Mouse (Mus musculus): Measurements from ENCODE around the gene Lrrc59.
"Not testable (repeated sequence)": the region's sequence is repeated elsewhere in the genome, so short reads cannot be mapped to it uniquely, and the experiment has no call there.

Gene Lrrc59

DNA sequence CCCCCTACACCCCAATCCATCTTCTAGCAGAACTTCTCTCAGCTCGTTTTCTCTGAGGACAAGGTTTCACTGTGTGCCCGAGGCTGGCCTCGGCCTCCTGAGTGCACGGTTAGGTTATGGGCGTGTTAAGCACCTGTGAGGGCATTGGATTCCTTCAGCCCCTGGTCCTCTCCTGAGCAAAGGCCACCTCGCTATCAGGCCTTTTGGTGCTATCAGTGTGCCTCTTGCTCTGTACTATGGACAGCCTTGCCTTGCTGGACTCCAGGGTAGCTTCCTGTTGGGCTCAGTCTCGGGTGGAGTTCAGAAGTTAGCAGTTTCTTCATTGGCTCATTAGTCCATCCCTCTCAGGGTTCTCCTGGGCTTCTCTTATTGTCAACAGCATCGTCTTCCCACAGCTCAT lies 3.4 kb downstream of the Lrrc59 start:
- no peak for DNase-seq

DNA sequence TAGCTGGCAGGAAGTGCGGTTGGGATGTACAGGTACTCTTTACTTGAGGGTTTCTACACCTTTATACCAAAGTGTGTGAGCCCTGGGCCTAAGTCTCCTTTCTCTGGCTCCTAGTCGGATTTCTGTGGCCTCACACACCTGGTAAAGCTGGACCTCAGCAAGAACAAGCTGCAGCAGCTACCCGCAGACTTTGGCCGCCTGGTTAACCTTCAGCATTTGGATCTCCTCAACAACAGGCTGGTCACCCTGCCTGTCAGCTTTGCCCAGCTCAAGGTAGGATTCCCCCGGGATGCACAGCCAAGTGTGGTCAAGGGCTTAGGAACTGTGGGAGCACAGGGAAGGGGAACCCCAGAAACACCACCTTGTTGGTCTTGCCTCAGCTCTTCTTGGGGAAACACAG lies 4.9 kb downstream of the Lrrc59 start:
- no peak for DNase-seq

DNA sequence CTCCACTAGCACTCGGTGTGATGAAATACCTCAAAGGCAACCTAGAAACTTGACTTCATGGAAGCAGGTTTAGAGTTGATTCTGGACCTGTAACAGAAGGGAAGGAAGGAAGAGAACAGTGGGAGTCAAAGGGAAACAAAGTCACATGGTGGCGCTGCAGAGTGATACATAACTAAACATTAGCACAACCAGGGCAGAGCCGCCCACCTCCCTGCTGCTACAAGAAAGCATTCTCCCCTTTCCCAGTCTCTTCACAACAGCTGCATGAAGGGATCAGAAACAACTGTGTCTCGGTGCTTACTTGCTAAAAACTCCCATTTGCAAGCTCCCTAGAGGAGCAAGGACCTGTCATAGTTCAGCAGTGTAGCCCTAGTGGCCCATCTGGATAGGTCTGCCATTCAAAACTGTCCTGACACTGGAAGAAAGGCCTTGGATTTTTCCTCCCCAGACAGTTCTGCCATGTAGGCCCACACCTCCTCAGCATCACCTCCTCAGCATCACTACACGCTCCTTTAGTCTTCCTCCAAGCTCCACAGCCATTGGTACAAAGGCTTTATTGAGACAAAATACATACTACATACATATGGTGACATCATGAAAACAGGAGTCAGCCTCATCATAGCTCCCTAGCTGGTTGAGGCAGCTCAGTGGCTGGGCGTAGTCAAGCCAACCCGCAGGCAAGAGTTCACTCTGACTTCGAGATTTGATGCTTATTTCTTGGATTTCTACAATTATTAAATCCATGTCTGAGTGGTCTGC lies 15.1 kb downstream of the Lrrc59 start:
- DNase-seq, result no peak

DNA sequence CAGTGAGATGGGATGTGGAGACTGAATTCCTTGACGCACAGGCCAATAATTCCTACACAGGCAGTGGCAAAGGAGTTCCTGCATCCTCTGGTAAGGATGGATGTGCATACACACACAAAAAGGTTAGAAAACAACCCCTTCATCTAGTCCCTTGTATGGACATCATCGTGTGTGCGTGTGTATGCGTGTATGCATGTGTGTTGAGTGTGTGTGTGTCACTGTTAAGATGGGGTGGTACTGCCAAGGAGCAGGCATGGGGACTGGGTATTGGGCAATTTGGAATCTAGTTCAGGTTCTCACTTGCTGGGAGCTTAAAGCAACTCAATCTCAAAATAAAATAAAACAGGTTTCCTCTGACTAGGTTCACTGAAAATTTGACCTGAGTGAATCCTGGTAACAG lies 16.9 kb downstream of the Lrrc59 start:
- no peak for DNase-seq

DNA sequence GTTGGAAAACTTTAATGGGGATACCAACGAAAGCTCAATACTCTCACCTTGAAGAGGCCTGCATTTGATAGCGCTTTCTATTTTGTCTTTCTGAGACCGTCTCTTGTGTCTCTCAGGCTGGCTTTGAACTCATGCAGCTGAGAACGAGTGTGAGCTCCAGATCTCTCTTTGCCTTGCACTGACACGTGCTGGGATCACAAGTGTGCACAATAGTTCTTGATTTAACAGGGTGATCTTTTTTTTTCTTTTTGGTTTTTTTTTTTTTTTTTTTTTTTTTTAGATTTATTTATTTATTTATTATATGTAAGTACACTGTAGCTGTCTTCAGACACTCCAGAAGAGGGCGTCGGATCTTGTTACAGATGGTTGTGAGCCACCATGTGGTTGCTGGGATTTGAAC lies 21.7 kb downstream of the Lrrc59 start:
- DNase-seq, result not testable (repeated sequence)

DNA sequence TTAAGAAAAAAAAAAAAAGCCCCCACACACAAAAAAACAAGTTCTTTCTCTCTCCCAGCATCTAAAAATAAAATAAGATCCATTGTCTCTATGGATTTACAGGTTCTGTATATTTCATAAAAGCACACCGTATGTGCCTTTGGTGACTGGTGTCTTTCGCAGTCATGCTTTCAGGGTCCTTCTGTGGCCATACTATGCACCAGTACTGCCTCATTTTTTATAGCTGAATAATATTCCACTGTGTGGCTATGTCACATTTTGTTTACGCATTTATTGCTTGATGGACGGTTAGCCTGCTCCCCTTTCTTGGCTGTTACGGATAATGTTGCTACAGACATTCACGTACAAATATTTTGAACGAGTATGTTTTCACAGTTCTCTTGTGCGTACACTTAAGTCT lies 23.4 kb downstream of the Lrrc59 start:
- no peak for DNase-seq

DNA sequence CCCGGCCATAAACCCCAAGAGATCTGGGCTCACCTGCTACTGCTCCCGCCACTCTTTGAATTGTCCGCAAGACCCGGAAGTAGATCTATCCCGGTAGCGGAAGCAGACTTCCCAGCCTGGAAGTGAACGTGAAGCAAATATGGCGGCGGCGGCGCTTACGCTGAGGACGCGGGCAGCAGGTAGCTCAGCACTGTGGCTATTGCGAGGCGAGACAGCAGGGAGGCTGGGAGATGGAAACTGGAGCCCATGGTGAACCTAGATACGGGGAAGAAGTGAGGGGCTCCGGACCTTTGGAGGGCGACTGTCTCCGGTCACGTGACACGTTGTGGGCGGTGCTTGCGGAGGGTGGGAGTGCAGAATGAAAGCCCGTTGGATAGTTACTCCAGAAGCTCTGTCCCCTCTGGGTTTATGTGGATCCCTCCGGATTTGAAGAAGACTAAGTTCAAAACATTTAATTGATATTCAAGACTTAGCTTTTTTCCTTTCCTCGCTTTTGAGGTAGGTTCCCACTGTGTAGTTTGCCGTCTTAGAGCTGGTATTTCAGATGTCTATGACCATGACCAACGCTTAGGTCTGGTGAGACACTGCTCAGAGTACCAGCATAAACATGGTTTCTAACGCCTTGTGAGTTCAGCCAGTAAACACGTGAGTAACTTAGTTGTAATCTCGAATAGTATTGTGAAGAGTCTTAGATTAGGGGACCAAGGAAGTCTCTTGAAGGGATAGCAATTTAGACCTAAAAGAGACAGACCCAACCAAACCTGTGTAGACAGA lies 24.3 kb downstream of the Lrrc59 start, which contains the start of the genes Mrpl27 and Eme1:
Mrpl27 (plus strand) TSS at position 105 of the 774 bp plus-strand sequence.
Eme1 (minus strand) TSS at position 302 of the 774 bp plus-strand sequence.
- DNase-seq, result peak; percentile 87

DNA sequence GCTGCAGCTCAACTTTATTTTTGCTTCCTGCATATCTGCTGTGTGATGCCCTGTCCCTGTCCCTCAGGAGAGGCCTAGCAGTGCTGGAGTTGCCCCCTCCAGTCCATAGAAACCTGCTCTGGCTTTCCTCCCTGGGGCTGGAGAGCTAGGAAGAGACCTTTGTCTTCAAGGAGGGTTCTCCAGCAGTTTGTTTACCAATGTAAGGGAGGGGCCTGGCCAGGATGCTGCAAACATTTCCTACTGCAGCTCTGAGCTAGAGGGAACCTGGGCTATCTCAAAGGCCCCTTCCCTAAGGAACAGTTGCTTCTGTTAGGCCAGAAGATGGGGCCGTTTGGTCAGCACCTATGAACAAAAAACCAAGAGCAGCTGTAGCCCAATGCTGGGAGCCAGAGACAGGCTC lies 31.8 kb downstream of the Lrrc59 start:
- DNase-seq, result no peak

DNA sequence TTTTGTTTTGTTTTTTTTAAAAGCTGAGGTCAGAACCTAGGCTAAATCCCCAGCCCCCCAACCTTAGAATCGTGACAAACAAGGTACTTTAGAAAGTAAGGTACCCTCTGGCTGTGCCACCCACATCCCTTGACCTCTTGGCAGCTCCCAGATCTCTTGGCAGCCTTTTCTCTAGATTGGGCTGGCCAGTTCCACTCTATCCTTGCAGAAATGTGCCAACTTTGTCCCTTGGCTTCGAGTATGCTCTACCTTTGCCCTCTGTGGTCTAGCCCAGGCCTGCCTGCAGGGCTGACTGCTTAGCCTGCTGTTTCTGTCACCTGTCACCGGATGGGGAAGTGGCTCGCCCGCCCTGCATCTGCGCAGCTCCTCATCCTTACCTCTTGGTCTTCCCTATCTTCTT lies 35.7 kb downstream of the Lrrc59 start:
- no peak for DNase-seq

DNA sequence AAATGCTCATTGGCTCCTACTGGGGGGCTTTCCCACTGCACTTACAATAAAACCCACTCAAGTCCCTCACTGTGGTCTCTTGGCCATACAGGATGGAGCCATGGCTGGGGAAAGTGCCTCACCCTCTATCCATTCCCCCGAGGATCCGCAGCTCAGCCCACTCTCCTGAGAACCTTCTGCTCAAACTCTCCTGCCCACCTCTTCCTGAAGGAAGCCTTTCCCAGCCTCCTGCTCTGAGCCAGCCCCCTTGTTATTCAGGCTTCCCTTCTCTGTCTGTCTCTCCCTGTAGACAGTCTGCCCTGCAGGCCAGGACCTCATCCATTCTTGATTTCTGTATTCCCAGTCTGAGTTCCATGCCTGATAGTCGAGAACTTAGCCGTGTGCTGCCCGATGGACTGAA lies 45.4 kb downstream of the Lrrc59 start:
- DNase-seq, result no peak

DNA sequence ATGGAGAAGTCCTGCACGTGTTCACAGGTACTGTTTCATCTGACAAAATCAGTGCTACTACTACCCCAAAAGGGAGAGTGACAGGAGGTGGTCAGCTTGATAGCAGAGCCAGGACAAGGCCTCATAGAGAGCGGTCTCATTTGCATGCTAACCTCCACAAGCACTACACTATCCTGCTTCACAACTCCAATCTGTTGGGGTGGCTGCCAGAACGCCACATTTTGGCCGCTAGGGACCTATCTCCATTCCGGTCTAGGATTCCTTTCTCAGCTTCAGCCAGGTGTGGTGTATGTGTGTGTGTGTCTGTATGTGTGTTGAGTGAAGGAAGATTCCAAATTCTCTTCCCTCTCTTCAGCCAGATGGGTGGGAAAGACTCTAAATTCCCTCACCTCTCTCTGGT lies 45.9 kb downstream of the Lrrc59 start:
- DNase-seq, result no peak

DNA sequence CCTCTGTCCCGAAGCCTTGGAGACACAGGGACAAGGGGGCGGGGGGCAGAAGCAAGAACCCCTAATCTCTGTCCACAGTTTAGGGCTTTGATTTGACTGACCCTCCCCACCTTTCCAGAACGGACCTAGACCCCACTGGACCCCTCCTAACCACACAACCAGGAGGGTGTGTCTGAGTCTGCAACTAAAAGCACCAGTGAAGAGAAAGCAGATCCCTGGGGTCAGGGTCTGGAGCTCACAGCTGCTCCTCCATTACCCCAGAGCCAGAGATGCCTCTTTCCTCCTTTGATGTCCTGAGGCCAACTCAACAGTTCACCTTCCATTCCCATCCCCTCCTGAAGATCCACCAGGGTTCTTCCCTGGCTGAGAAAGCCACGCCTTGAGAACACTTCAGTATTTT lies 46.7 kb downstream of the Lrrc59 start:
- DNase-seq, result no peak

DNA sequence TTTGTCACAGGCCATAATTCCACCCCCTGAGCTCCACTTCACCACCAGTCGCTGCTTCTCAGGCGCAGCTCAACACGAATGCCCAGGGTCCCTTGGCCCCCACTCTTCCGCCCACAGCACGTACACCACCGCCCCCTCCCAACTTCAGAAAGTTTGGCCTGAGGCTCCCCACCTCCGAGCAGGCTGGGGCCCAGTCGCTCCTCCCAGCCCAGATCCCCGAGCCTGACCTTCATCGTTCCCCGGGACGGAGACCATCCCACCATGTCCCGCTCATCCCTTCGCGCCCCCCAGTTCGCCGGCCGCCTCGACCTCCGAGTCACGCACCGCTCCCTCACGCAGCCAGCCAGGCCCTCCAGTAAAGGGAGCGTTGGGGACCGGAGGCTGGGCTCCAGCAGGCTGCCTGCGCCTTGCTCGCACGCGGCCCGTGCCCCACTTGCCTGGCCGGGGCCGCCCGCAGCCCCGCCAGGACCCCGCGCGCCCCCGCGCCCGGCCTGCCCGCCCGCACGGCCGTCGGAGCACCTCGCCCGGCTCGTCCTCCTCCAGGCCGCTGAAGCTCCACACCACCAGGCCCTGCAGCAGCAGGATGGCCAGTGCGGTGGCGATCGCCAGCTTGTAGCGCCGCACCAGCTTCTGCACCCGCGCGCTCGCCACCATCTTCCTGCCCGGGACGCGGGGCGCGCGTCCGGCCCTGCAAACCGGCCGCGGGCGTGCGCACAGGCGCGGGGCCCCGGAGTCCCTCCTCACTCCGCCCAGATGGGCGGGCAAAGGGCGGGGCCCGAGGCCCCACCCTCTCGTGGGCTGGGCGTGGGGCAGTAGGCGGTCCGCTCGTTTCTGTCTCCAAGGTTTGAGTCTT lies 47.4 kb downstream of the Lrrc59 start, which contains the start of gene Xylt2:
Xylt2 (minus strand) TSS at position 762 of the 853 bp plus-strand sequence.
- DNase-seq, result peak; percentile 96

DNA sequence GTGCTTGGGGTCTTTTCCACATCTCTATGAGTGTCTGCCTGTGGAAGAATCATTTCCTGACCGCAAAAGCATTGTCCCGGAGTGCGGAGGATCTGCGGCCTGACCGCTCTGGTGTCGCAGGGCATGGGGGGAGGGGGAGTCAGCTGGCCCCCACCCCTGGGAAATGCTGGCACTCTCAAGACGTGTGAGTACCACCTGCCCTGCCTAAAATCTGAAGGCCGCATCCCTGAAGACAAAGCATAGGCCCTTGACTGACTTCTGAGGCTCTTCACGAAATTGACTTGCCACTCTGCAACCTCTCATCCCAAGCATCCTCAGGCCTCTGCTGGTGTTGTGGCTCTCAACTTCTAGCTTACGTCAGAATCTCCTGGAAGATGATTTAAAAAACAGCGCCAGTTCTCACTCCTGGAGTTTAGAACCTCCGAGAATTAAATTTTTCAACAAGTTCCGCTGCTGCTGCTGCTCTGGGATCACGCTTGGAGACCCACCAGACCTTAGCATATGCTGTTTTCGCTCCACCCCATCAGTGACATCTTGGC lies 48.1 kb downstream of the Lrrc59 start:
- no peak for DNase-seq

DNA sequence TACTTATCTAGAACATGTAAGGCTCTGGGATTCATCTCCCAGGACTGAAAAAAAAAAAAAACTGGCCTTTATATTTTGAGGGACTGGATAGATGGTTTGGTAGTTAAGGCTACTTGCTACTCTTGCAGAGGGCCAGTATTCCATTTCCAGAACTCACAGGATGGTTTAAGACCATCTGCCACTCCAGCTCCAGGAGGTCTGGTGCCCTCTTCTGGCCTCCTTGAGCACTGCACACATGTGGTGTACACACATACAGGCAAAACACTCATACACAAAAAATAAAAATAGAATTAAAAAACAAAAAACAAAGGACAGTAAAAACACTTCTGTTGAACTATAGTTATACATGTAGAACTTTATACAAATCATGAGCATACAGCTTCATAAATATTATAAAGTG lies 51.1 kb downstream of the Lrrc59 start:
- DNase-seq, result no peak

DNA sequence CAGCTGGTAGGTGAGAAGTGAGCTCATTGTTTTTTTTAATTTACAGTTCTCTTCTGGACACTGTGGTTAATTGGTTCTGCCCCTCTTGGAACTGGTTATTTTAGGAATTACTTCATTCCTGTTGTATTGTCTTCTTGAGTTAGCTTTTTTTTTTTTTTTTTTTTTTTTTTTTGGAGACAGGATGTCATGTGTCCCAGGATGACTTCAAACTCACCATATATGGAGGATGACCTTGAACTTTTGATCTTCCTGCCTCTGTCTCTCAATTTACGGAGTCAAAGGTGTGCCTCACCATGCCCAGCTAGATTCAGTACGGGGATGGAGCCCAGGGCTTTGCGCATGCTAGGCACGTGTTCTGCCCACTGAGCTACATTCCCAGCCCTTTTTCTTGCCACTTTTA lies 52.1 kb downstream of the Lrrc59 start:
- no peak for DNase-seq

DNA sequence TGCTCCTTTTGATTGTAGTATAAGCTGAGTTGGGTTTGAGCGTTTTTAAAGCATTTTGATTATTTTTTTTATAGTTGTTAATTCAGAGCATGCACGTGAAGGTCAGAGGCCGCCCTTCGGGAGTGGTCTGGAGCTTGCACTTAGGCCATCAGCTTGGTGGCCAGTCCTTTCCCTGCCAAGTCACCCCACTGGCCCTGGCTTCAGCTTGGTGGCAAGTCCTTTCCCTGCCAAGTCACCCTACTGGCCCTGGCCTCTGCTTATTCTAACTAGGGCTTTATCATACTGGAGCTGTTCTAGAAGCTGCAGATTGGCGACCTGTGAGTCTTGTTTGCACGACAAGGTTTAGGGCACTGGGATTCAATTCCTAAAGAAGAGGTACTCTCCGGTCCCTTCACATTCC lies 52.9 kb downstream of the Lrrc59 start:
- DNase-seq, result no peak

DNA sequence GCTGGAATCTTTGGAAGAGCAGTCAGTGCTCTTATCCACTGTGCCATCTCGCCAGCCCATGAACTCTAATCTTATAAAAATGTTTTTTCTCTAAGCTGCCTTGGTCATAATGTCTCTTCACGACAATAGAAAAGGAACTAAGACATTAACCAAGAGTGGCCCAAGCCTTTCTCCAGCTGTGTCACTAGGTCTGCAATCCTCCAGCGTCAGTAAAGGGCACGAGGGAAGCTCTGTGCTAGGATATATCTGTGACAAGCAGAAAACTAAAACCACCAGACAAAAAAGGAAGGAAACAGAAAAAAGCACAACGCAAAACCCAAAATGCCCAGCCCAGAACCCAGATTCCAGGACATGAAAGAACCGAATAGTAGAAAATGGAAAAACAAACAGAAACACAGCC lies 57.6 kb downstream of the Lrrc59 start:
- DNase-seq, result no peak

DNA sequence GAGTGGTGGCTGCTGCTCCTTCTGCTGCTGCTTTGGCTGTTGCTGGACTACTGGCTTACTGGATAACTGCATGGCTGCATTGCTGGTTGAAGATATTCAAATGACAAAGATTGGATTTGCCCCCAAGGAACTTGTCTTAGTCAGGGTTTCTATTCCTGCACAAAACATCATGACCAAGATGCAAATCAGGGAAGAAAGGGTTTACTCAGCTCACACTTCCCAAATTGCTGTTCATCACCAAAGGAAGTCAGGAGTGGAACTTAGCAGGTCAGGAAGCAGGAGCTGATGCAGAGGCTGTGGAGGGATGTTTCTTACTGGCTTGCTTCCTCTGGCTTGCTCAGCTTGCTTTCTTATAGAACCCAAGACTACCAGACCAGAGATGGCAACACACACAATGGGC lies 62.9 kb downstream of the Lrrc59 start:
- DNase-seq, result not testable (repeated sequence)

All from thymus, postnatal 14 days (tissue).